8 mouse cellular contexts compared by ENCODE assay signal in the genomic region with DNA sequence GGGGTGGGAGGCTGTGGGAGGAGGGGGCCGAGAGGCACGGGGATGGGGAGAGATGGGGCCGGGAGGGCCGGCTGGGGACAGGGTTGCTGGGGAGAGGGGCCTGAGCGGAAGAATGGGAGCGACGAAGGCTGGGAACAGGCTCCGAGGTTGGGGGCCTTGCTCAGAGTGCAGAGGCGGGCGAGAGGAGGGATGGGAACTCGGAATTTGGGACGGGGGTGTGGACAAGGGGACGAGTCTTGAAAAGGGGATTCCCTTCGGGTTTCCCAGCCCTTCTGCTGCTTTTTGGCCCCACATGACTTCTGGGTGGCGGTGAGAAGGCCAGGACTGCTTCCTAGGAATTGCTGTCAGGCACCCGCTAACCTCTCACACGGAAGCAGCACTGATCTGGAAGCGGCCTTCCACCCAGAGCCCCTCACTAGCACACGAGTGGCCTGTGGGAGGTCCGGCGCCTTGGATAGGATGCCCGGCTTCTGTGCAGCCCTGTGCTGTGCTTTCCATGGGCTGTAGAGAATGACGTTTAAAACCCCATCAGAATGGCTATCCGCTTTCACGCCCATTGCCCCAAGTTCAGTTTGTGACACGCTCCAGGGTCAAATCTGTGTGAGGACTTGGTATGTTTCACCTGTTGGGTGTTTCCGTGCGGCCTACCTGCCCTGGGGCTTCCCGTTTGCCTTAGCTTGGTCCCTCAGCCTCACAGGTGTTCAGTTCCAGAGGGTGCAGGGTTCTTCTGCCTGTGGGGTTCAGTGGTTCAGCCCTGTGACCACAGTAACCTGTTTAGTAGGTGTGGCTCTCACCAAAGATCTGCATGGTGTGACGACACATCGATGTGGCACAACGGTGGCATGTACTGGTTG. TPM values are rescaled to one million over a fixed set of nuclear protein-coding genes. Genes with fewer than 3 reads are reported as not detected.
DNase-seq lines count a peak whose midpoint lies in the region; ATAC-seq and TF ChIP-seq lines count a peak whose summit lies in the region.

No protein-coding gene starts in this region.

- TF ChIP-seq EP300 in stomach, postnatal 0 days (optimal IDR thresholded peaks at IDR 0.05), result no peak

- ATAC-seq in kidney, embryonic 16.5 days (ENCODE audit: low FRiP score, low TSS enrichment), result no peak
- ATAC-seq in forebrain, embryonic 15.5 days (replicated peaks), result no peak
- ATAC-seq in liver, embryonic 11.5 days (replicated peaks; ENCODE audit: low FRiP score), result no peak
- no peak for ATAC-seq in stomach, postnatal 0 days (ENCODE audit: low FRiP score, low TSS enrichment)

- intact Hi-C loops in left cerebral cortex, postnatal 4 days (cut with DNase I), result no loop called here

- no peak for DNase-seq in kidney, postnatal 10 days
- peak; percentile 40 for DNase-seq in T-cell, adult 2 months (ENCODE audit: low spot score)
- DNase-seq in liver, embryonic 11.5 days (ENCODE audit: low spot score), result no peak
- DNase-seq in stomach, postnatal 0 days (ENCODE audit: low spot score), result peak; percentile 43
- DNase-seq in layer of hippocampus, adult 9-11 months, result no peak
- DNase-seq in left cerebral cortex, postnatal 4 days, result no peak

- 10% methylated on average over 32 of the region's 32 CpGs for WGBS in kidney, embryonic 16.5 days
- WGBS in forebrain, embryonic 15.5 days, result 17% methylated on average over 32 of the region's 32 CpGs
- WGBS in liver, embryonic 11.5 days, result 16% methylated on average over 32 of the region's 32 CpGs
- 8% methylated on average over 32 of the region's 32 CpGs for WGBS in stomach, postnatal 0 days

- peak overlapping the region; percentile 64 for H3K4me3 ChIP-seq in kidney, embryonic 16.5 days (ENCODE audit: low read length)
- peak overlapping the region; percentile 93 for H3K4me3 ChIP-seq in forebrain, embryonic 15.5 days
- H3K4me3 ChIP-seq in liver, embryonic 11.5 days (ENCODE audit: low read depth, low read length), result peak overlapping the region; percentile 98
- H3K4me3 ChIP-seq in stomach, postnatal 0 days (ENCODE audit: low read depth, low read length), result peak overlapping the region; percentile 89

- H3K4me2 ChIP-seq in kidney, embryonic 16.5 days (replicated peaks; ENCODE audit: low read depth, low read length), result peak overlapping the region; percentile 89
- peak overlapping the region; percentile 87 for H3K4me2 ChIP-seq in forebrain, embryonic 15.5 days (replicated peaks)
- H3K4me2 ChIP-seq in liver, embryonic 11.5 days, result peak overlapping the region; percentile 95
- H3K4me2 ChIP-seq in stomach, postnatal 0 days (replicated peaks; ENCODE audit: low read depth), result peak overlapping the region; percentile 88

- peaks cover 50% of the 10 kb centered on the region for H3K4me1 ChIP-seq in kidney, embryonic 16.5 days (ENCODE audit: insufficient read depth, low read length)
- peaks cover 51% of the 10 kb centered on the region for H3K4me1 ChIP-seq in forebrain, embryonic 15.5 days
- H3K4me1 ChIP-seq in liver, embryonic 11.5 days (replicated peaks; ENCODE audit: control insufficient read depth, insufficient read depth, low read length), result peaks cover 25% of the 10 kb centered on the region
- 0 out of 2 replicates have a peak, but pooled peaks cover 5% of the 10 kb centered on the region for H3K4me1 ChIP-seq in stomach, postnatal 0 days (replicated peaks; ENCODE audit: control insufficient read depth, insufficient read depth)

- H3K9ac ChIP-seq in kidney, embryonic 16.5 days (replicated peaks; ENCODE audit: low read length), result peak overlapping the region; percentile 90
- H3K9ac ChIP-seq in forebrain, embryonic 15.5 days (replicated peaks), result peak overlapping the region; percentile 99
- peak overlapping the region; percentile 87 for H3K9ac ChIP-seq in liver, embryonic 11.5 days (ENCODE audit: low read depth, low read length)
- H3K9ac ChIP-seq in stomach, postnatal 0 days (ENCODE audit: low read length), result peak overlapping the region; percentile 90

- peak overlapping the region; percentile 97 for H3K27ac ChIP-seq in kidney, embryonic 16.5 days (ENCODE audit: low read length)
- peak overlapping the region; percentile 92 for H3K27ac ChIP-seq in forebrain, embryonic 15.5 days (replicated peaks)
- peak overlapping the region; percentile 70 for H3K27ac ChIP-seq in liver, embryonic 11.5 days (ENCODE audit: low read depth, low read length)
- H3K27ac ChIP-seq in stomach, postnatal 0 days (replicated peaks), result peak overlapping the region; percentile 93

- no peaks in the 10 kb centered on the region for H3K9me3 ChIP-seq in kidney, embryonic 16.5 days (ENCODE audit: low read length)
- no peaks in the 10 kb centered on the region for H3K9me3 ChIP-seq in forebrain, embryonic 15.5 days
- no peaks in the 10 kb centered on the region for H3K9me3 ChIP-seq in liver, embryonic 11.5 days (ENCODE audit: control insufficient read depth, low read length)
- H3K9me3 ChIP-seq in stomach, postnatal 0 days (ENCODE audit: control insufficient read depth, low read length), result no peaks in the 10 kb centered on the region

- peaks cover 16% of the 10 kb centered on the region; the same call in 1 of the 2 replicates for H3K36me3 ChIP-seq in kidney, embryonic 16.5 days (ENCODE audit: insufficient read depth, low read length)
- peaks cover 14% of the 10 kb centered on the region for H3K36me3 ChIP-seq in forebrain, embryonic 15.5 days
- H3K36me3 ChIP-seq in liver, embryonic 11.5 days (ENCODE audit: control insufficient read depth, insufficient read depth, low read length), result peaks cover 16% of the 10 kb centered on the region
- H3K36me3 ChIP-seq in stomach, postnatal 0 days (ENCODE audit: control insufficient read depth, insufficient read depth, low read length), result peaks cover 12% of the 10 kb centered on the region

- H3K27me3 ChIP-seq in kidney, embryonic 16.5 days (ENCODE audit: insufficient read depth, low read length), result no peaks in the 10 kb centered on the region
- no peaks in the 10 kb centered on the region for H3K27me3 ChIP-seq in forebrain, embryonic 15.5 days
- no peaks in the 10 kb centered on the region for H3K27me3 ChIP-seq in liver, embryonic 11.5 days (replicated peaks; ENCODE audit: control insufficient read depth, insufficient read depth, low read length)
- H3K27me3 ChIP-seq in stomach, postnatal 0 days (ENCODE audit: control insufficient read depth, insufficient read depth, low read length), result no peaks in the 10 kb centered on the region

- no peak for TF ChIP-seq CTCF in stomach, postnatal 0 days (IDR thresholded peaks at IDR 0.05; ENCODE audit: low read depth)

RNA-seq across cellular contexts. Expression of a gene that starts 2.4 kb away (rescaled TPM):
- 81.8 and 83.1 TPM in 2 replicates for polyA plus RNA-seq in kidney, embryonic 16.5 days (2015; fragmentation: Nextera tagmentation; extraction: Ambion mirVana)
- 89.2 and 91.1 TPM in 2 replicates for polyA plus RNA-seq in forebrain, embryonic 15.5 days (2015; fragmentation: Nextera tagmentation; extraction: Ambion mirVana)
- 57.2 and 64.8 TPM in 2 replicates for polyA plus RNA-seq in liver, embryonic 11.5 days (2014; fragmentation: Nextera tagmentation; extraction: Ambion mirVana)
- 27.6 and 31.3 TPM in 2 replicates for polyA plus RNA-seq in stomach, postnatal 0 days (2015; fragmentation: Nextera tagmentation; extraction: Ambion mirVana)
- 100 to 1,000 TPM; 145 to 154 TPM for total RNA-seq in left cerebral cortex, postnatal 4 days (2021)

RNA-seq across cellular contexts. Expression of a gene that starts 2.9 kb away (rescaled TPM):
- 185 and 190 TPM in 2 replicates for polyA plus RNA-seq in kidney, embryonic 16.5 days (2015; fragmentation: Nextera tagmentation; extraction: Ambion mirVana)
- polyA plus RNA-seq in forebrain, embryonic 15.5 days (2015; fragmentation: Nextera tagmentation; extraction: Ambion mirVana), result 313 and 321 TPM in 2 replicates
- 109 TPM in 2 replicates for polyA plus RNA-seq in liver, embryonic 11.5 days (2014; fragmentation: Nextera tagmentation; extraction: Ambion mirVana)
- 82.9 and 83.6 TPM in 2 replicates for polyA plus RNA-seq in stomach, postnatal 0 days (2015; fragmentation: Nextera tagmentation; extraction: Ambion mirVana)
- 100 to 1,000 TPM; 106 to 109 TPM for total RNA-seq in left cerebral cortex, postnatal 4 days (2021)

RNA-seq across cellular contexts. Expression of a gene that starts 8.8 kb away (rescaled TPM):
- polyA plus RNA-seq in kidney, embryonic 16.5 days (2015; fragmentation: Nextera tagmentation; extraction: Ambion mirVana), result 8.8 and 16.8 TPM in 2 replicates
- 1.8 TPM in 2 replicates for polyA plus RNA-seq in forebrain, embryonic 15.5 days (2015; fragmentation: Nextera tagmentation; extraction: Ambion mirVana)
- polyA plus RNA-seq in liver, embryonic 11.5 days (2014; fragmentation: Nextera tagmentation; extraction: Ambion mirVana), result 1.3 and 1.7 TPM in 2 replicates
- 1.5 and 1.8 TPM in 2 replicates for polyA plus RNA-seq in stomach, postnatal 0 days (2015; fragmentation: Nextera tagmentation; extraction: Ambion mirVana)
- total RNA-seq in left cerebral cortex, postnatal 4 days (2021), result 1 to 10 TPM; 1.8 TPM

RNA-seq across cellular contexts. Expression of a gene that starts 9.4 kb away (rescaled TPM):
- 4.0 and 6.0 TPM in 2 replicates for polyA plus RNA-seq in kidney, embryonic 16.5 days (2015; fragmentation: Nextera tagmentation; extraction: Ambion mirVana)
- 6.1 and 7.4 TPM in 2 replicates for polyA plus RNA-seq in forebrain, embryonic 15.5 days (2015; fragmentation: Nextera tagmentation; extraction: Ambion mirVana)
- polyA plus RNA-seq in liver, embryonic 11.5 days (2014; fragmentation: Nextera tagmentation; extraction: Ambion mirVana), result 1.2 and 1.6 TPM in 2 replicates
- 4.4 and 4.9 TPM in 2 replicates for polyA plus RNA-seq in stomach, postnatal 0 days (2015; fragmentation: Nextera tagmentation; extraction: Ambion mirVana)
- total RNA-seq in left cerebral cortex, postnatal 4 days (2021), result 1 to 10 TPM; 4.9 to 5.9 TPM

RNA-seq across cellular contexts. Expression of a gene that starts 15.3 kb away (rescaled TPM):
- polyA plus RNA-seq in kidney, embryonic 16.5 days (2015; fragmentation: Nextera tagmentation; extraction: Ambion mirVana), result 13.1 and 15.6 TPM in 2 replicates
- polyA plus RNA-seq in forebrain, embryonic 15.5 days (2015; fragmentation: Nextera tagmentation; extraction: Ambion mirVana), result 6.8 and 7.5 TPM in 2 replicates
- polyA plus RNA-seq in liver, embryonic 11.5 days (2014; fragmentation: Nextera tagmentation; extraction: Ambion mirVana), result 10.4 and 11.4 TPM in 2 replicates
- polyA plus RNA-seq in stomach, postnatal 0 days (2015; fragmentation: Nextera tagmentation; extraction: Ambion mirVana), result 4.3 and 4.6 TPM in 2 replicates
- 10 to 100 TPM; 36.2 to 39.3 TPM for total RNA-seq in left cerebral cortex, postnatal 4 days (2021)

Comparison
In these comparisons a context has a peak if more than half of its experiments do, and no peak if none do; other contexts are left out.
1. DNase-seq: peak in T-cell, adult 2 months (single experiment) and stomach, postnatal 0 days (single experiment); none in kidney, postnatal 10 days (single experiment), liver, embryonic 11.5 days (single experiment), layer of hippocampus, adult 9-11 months (single experiment) and left cerebral cortex, postnatal 4 days (single experiment).
2. Peak in every context shown above with its lines, with median percentiles within 50 percentile points of each other: H3K27ac ChIP-seq, H3K4me2 ChIP-seq, H3K4me3 ChIP-seq and H3K9ac ChIP-seq.